Mouse (Mus musculus): Measurements from ENCODE around the gene Acsbg1.

DNA sequence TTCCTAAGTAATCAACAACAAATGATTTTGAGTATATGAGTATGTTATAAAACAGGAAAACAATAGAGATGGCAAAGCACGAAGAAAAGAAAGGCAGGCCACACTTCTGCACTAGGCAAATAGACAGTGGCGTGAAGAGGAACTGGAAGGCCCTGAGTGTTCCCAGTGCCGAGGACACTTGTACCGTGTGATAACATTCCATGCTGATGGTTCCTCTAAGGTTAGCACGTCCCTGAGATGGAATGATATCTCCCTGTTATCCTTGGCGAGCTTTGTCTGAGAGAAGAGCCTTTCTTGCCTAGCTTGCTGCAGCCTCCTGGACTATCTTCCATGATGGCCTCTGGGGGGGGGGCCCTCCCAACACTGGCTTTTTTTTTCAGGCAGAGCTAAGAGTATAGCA is 2.9 kb downstream of the Acsbg1 start:
- TF ChIP-seq CHD2 (IDR thresholded peaks at IDR 0.05; ENCODE audit: low read depth, low read length) (no peak), ZNF384 (IDR thresholded peaks at IDR 0.05; ENCODE audit: low read depth, low read length) (no peak), ZC3H11A (IDR thresholded peaks at IDR 0.05; ENCODE audit: borderline replicate concordance, low read depth, low read length) (no peak), HCFC1 (IDR thresholded peaks at IDR 0.05; ENCODE audit: borderline replicate concordance, insufficient read depth, low read length) (no peak), MAFK (IDR thresholded peaks at IDR 0.05; ENCODE audit: insufficient read depth, low read depth, low read length) (no peak)

All from ES-E14 (cell line).